Mouse (Mus musculus) c-Kit-positive CD71-positive TER-119-positive erythroid progenitor cells, embryonic 14.5 days (primary cell): ENCODE data around the gene Il23r.
"Not testable (repeated sequence)": the region's sequence is repeated elsewhere in the genome, so short reads cannot be mapped to it uniquely, and the experiment has no call there.

Source experiments
- DNase-seq: peaks from one replicate; pipeline ENCODE4 v3.0.0-alpha.2; 2013; ENCODE audit warnings: low spot score

Il23r gene

GRCm38 (mm10) chr6:67491755-67492154 is at the start of gene Il23r:
Gene Il23r (minus strand): TSS chr6:67491855.
- no peak for DNase-seq

DNA sequence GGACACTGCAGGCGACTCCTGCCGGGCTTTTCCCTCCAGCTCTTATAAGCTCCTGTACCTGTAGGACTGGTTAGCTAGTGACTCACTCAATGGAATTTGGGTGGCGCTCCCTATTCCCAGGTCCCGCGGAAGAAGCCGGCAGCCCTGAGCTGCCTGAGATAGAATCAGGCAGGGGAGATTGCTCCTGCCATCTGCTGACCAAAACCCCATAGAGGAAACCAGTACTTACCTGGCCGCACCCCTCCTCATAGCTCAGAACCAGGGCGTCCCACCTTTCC is 44.1 kb upstream of the Il23r start, which contains the start of gene Tacstd2:
TSS of gene Tacstd2 (minus strand) at position 20 of the 278 bp plus-strand sequence.
- DNase-seq, result no peak

DNA sequence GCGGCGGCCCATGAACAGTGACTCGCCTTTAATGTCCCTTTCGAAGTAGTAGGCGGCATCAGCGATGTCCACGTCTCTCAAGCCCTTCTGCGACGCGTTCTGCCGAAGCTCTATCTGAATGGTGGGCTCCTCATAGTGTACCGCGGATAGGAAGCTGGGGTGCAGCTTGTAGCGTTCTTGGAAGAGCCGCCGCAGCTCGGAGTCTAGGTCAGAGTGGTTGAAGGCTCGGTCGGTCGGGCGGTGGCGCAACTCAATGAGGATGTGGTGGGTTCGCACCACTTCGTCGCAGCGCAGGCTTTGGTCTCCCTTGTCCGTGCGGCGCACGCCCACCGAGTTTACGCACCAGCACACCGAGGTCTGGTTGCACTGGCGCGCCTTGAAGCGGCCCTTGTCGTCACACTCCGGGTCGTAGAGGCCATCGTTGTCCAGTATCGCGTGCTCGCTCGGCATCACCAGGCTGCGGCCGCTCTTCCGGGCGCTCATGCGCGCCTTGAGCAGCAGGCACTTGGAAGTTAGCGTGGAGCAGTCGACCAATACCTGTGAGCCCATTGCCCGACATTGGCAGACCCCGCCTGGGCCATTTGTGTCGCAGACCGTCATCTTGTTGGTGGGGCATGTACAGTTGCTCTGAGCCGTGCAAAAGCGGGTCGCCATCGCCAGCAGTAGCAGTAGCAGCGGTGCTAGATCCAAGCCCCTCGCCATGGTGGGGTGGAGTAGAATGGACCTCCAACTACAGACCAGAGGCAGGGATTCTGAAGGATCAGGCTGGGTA is 43.5 kb upstream of the Il23r start:
- no peak for DNase-seq

DNA sequence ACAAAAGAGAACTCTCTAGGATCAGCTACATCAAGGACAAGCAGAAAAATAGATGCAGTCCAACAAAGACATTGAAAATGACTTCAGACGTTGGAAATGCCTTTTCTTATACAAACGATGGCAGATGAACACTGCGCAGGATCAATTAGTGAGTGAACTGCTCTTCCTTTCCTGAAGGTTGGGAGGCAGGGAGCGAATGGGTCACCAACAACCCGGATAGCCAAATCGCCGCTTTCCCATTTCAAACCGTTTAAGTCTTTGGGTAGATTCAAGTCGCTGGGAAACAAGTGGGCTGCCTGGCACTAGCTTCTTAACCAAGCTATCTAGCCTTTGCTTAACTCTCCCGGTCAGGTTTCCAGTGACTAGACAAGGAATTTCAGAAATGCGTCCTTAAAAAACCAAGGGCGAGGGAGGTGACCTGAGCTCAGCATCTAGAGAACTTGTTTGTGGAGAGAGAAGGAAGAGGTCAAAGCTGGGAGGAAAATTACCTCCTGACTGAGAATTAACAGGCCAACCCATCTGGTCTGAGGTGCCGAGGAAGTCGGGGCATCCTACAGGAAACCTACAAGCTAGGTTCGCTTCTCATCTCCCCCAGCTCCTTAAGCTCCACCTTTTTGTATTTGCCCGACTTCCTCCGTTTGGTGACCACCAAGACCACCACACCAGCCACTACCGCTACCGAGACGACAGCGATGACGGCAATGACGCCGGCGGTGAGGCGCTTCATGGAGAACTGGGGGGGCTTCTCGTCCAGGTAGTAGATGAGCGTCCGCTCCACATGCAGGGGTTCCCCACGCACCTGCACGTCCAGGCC is 42.7 kb upstream of the Il23r start:
- DNase-seq, result no peak

- no peak for DNase-seq
Observed at GRCm38 (mm10) chr6:67532665-67533440, 41.2 kb upstream of the Il23r start.

- DNase-seq, result no peak
Observed at GRCm38 (mm10) chr6:67531822-67532162, 40.1 kb upstream of the Il23r start.

GRCm38 (mm10) chr6:67530992-67531821 is 39.6 kb upstream of the Il23r start:
- DNase-seq, result no peak

- DNase-seq, result no peak
Observed at GRCm38 (mm10) chr6:67526356-67526755, 34.7 kb upstream of the Il23r start.

GRCm38 (mm10) chr6:67510752-67511151 is 19.1 kb upstream of the Il23r start:
- DNase-seq, result no peak

- DNase-seq, result not testable (repeated sequence)
Observed at GRCm38 (mm10) chr6:67501938-67502337, 10.3 kb upstream of the Il23r start.

DNA sequence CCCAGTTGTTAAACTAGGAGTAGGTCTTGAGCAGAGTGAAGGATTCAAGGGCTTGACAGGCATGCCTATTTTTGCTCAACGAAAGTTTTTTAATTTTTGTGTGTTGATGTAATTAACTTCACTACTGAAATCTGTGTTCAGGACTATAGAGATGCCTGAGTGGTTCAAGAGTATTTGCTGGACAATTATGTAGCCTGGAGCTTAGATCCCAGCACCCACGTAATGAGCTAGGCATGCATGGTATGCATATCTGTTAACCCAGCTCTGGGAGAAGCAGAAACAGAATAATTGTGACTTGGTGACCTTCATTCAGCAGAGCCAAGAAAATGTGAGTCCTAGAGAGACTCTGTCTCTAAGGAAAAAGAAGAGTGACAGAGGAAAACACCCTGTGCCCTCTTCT is 10.6 kb downstream of the Il23r start:
- no peak for DNase-seq

DNA sequence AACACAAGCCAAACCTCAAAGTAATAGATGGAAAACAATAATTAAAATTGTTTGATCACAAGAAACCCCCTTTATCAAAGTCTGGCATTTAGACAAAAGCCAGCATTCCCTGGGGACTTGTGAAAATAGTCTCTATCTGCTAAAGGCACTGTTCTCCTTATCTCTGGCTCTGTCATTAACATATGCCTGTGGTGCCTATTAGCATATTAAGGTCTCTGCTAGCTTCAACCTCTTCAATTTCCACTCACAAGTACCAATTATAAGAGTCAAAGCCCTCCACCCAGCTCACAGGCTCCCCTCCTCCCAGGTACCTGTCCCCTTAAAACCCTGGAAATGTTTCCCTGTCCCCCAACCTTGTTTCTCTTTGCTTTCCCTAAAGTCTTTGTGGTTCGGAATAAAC is 20.4 kb downstream of the Il23r start:
- DNase-seq, result no peak

- DNase-seq, result no peak
Observed at GRCm38 (mm10) chr6:67459424-67459823, 32.2 kb downstream of the Il23r start.

DNA sequence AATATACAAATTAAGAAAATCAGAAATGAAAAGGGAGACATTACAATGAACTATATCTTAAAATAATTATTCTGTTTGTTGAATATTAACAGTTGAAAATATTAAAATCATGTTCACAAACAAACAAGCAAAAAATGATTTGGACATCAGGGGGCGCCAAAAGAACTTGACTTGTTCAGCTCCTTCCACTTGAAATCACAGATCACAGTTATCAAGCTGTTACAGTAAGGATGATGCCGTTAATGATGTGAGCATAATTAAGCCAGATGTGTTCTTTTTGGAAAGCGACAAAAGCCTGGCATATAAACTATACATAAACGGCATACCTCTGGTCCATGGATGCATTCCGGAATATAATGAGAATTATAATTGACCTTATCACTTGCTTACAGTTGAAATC is 40.3 kb downstream of the Il23r start:
- no peak for DNase-seq

- DNase-seq, result no peak
Observed at GRCm38 (mm10) chr6:67445866-67446265, 45.8 kb downstream of the Il23r start.

- no peak for DNase-seq
Observed at GRCm38 (mm10) chr6:67443124-67443523, 48.5 kb downstream of the Il23r start.

DNA sequence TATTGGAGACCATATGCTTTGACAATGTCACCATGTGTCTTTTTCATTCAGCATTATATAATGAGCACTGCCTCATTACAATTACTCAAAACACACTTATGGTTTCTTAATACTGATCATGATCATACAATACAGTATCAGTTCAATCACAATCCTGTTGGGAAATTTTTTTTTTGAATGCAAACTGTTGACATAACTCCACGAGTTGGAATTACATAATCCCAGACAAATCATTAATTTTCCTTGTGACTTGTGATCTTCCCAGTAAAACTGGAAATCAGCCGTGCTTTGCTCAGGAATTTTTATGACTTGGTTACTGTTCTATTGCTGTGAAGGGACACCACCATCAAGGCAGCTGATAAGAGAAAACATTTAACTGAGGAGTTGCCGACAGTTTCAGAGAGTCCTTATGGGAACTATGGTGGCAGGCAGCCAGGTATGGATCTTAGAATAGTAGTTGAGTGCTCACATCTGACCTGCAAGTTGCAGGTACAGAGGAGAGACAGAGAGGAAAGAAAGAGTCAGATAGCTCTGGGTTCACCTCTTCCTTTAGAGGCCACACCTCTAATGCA is 53.8 kb downstream of the Il23r start:
- no peak for DNase-seq

- DNase-seq, result no peak
Observed at GRCm38 (mm10) chr6:67437028-67437427, 54.6 kb downstream of the Il23r start.

DNA sequence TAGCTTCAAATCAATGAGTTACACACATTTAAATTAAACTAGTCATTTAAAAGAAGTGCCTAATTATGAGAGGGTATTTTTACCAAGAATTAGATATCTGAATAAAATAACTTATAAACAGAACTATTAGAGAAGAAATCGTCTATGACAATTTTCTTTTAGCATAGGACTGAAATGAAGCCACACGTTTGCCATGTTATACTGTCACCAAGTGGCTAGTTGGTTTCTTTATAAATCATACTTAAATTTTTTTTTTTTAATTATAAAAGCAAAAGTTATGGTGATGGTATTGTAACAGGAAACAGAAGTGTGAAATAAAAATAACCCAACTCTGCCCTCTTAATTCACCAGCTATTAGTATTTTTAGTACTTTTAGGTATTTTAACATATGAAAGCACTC is 55.4 kb downstream of the Il23r start:
- no peak for DNase-seq

GRCm38 (mm10) chr6:67435711-67436110 is 55.9 kb downstream of the Il23r start:
- no peak for DNase-seq

GRCm38 (mm10) chr6:67434755-67435452 is 56.8 kb downstream of the Il23r start:
- DNase-seq, result no peak
